Mouse (Mus musculus) ovary, postnatal 14 days (tissue): Measurements from ENCODE around the gene Tmem151b.

Source experiments
- DNase-seq: peaks from one replicate; pipeline ENCODE4 v3.0.0; 2022; ENCODE audit warnings: low spot score

Tmem151b gene

GRCm38 (mm10) chr17:45564531-45565084 lies 15.1 kb upstream of the Tmem151b start:
- no peak for DNase-seq

- peak; percentile 93 for DNase-seq
These were observed 14.4 kb upstream of the Tmem151b start, which contains the start of gene Slc35b2 for GRCm38 (mm10) chr17:45563655-45564530. TSS of gene Slc35b2 (plus strand) at chr17:45563874.

- DNase-seq = no peak
These were observed 13.7 kb upstream of the Tmem151b start for GRCm38 (mm10) chr17:45563216-45563615.

GRCm38 (mm10) chr17:45559732-45560525 lies 10.5 kb upstream of the Tmem151b start:
- no peak for DNase-seq

GRCm38 (mm10) chr17:45557998-45558862 lies 8.8 kb upstream of the Tmem151b start:
- DNase-seq = no peak

GRCm38 (mm10) chr17:45557246-45557824 lies 7.9 kb upstream of the Tmem151b start:
- no peak for DNase-seq

GRCm38 (mm10) chr17:45556514-45557245 lies 7.2 kb upstream of the Tmem151b start:
- DNase-seq = no peak

- no peak for DNase-seq
These were observed 6.6 kb upstream of the Tmem151b start for GRCm38 (mm10) chr17:45556107-45556489.

- peak; percentile 90 for DNase-seq
These were observed 6.1 kb upstream of the Tmem151b start, which contains the start of gene Nfkbie for GRCm38 (mm10) chr17:45555452-45556106. TSS of gene Nfkbie (plus strand) at chr17:45555703.

GRCm38 (mm10) chr17:45554420-45554819 lies 4.9 kb upstream of the Tmem151b start:
- no peak for DNase-seq

- no peak for DNase-seq
These were observed 3.6 kb upstream of the Tmem151b start for GRCm38 (mm10) chr17:45553065-45553464.

- DNase-seq = peak; percentile 63
These were observed 2.5 kb upstream of the Tmem151b start for GRCm38 (mm10) chr17:45551816-45552451.

GRCm38 (mm10) chr17:45551249-45551796 lies 1.8 kb upstream of the Tmem151b start:
- no peak for DNase-seq

GRCm38 (mm10) chr17:45550253-45550652 lies 776 bp upstream of the Tmem151b start:
- DNase-seq = no peak

- no peak for DNase-seq
These were observed 650 bp downstream of the Tmem151b start for GRCm38 (mm10) chr17:45548541-45549512.

GRCm38 (mm10) chr17:45547461-45548190 lies 1.9 kb downstream of the Tmem151b start:
- no peak for DNase-seq

GRCm38 (mm10) chr17:45546941-45547340 lies 2.5 kb downstream of the Tmem151b start:
- DNase-seq = no peak
